Mouse (Mus musculus) embryonic fibroblast, embryonic 13.5 days (primary cell): ENCODE results near the gene Shisa7. TPM values are rescaled to one million over a fixed set of nuclear protein-coding genes. Genes with fewer than 3 reads are reported as not detected.
"Not testable (repeated sequence)": the region's sequence is repeated elsewhere in the genome, so short reads cannot be mapped to it uniquely, and the experiment has no call there.

Experiments
- H3K27ac ChIP-seq: 2 replicates; pipeline ENCODE4 v1.5.1; 2012; ENCODE audit warnings: low read length, control low read depth, inconsistent platforms; ENCODE audit not compliant: insufficient read depth
- H3K4me1 ChIP-seq: 2 replicates; pipeline ENCODE4 v1.6.1; 2011; ENCODE audit warnings: low read length; ENCODE audit not compliant: control insufficient read depth, insufficient read depth
- H3K4me3 ChIP-seq: 2 replicates; pipeline ENCODE4 v1.5.1; 2011; ENCODE audit warnings: mild to moderate bottlenecking, control low read depth, low read length; ENCODE audit not compliant: insufficient read depth
- CTCF ChIP-seq: IDR thresholded peaks from 2 replicates; pipeline ENCODE4 v1.5.1; 2011; ENCODE audit warnings: mild to moderate bottlenecking, control low read depth, low read length, moderate library complexity, borderline replicate concordance; ENCODE audit not compliant: insufficient read depth
- POLR2A ChIP-seq: IDR thresholded peaks from 2 replicates; pipeline ENCODE4 v1.6.1; 2011; ENCODE audit warnings: low read depth, mild to moderate bottlenecking, control low read depth, low read length, moderate library complexity
- polyA plus RNA-seq: library from polyadenylated mRNA; stranded (reverse); fragments of >200 nt; gene quantifications from 2 replicates; pipeline ENCODE4 v1.2.4, GENCODE M21; 2011; ENCODE audit warnings: low read depth; ENCODE audit not compliant: missing spikeins, insufficient read length

The Shisa7 gene
- polyA plus RNA-seq, 1 experiment: not detected

DNA sequence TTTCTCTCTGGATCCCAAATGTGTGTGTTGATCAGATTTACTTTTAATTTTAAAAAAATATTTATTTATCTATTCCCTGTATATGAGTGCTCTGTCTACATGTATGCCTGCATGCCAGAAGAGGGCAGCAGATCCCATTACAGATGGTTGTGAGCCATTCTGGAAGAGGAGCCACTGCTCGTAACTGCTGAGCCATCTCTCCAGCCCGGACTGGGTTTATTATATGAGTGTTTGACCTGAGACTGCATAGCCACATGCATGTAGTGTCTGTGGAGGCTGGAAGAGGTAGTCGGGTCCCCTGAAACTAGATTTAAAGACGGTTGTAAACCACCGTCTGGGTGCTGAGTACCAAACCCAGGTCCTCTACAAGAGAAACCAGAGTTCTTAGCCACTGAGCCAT, 20.6 kb upstream of the Shisa7 start:
- peaks cover 8% of the 10 kb centered on the region; the same call in 1 of the 2 replicates for H3K4me1 ChIP-seq
- H3K27ac ChIP-seq: no peak overlapping the region
- 0 out of 2 replicates have a peak, but pooled peaks have one; percentile 6 for TF ChIP-seq CTCF
- TF ChIP-seq POLR2A: 0 out of 2 replicates have a peak, but pooled peaks have one; percentile 24
- no peak overlapping the region for H3K4me3 ChIP-seq

DNA sequence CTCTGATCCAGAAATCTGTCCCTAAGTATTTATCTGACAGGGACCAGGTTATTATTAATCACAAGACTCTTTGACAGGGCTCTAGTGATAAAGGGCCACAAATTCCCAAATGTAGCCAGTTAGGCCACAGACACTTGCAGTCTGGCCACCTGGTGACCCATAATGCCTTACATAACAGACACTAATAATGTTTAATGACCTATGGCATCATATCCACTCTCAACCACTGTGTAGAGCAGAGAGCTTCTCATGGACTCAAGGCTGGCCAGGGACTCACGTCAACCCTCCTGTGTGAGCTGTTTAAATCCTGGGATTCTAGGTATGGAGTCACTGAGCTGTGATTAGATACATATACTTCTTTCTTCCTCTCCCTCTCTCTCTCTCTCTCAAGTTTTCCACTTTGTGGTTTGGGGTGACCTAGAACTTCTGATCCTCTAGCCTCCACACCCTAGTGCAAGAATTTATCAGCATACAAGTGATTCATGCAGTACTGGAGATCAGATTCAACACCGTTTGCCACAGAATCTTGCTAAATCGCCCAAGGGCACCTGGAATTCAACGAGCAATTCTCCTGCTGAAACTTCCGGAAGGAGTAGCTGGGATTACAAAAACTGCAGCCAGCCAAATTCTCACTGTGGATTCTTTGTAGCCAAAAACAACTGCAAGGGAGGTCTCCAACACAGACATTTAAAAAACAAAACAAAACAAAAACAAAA, 19.8 kb upstream of the Shisa7 start:
- TF ChIP-seq CTCF (no peak), POLR2A (no peak)
- Histone ChIP-seq H3K4me1 (peaks cover 8% of the 10 kb centered on the region; the same call in 1 of the 2 replicates), H3K4me3 (no peak overlapping the region), H3K27ac (no peak overlapping the region)

DNA sequence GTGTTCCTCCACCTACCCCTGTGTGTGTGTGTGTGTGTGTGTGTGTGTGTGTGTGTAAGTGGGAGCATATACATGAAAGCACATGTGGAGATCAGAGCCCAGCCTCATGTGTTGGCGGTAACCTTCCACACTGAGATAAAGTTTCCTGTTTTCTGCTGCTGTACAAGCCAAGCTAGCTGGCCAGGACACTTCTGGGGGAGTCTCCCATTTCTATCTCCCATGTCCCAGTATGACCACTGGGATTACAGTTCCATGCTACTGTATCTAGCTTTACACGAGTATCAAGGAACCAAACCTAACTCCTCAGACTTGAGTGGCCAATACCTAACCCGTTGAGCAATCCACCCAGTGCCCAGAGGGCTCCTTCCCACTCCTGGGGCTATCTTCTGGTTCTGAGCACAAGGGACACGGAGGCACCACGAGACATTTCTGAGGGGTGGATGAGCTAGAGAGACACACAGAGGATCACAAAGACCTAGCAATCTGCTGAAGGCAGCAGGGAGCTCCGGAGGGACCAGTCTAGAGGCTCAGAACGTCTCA, 19.1 kb upstream of the Shisa7 start:
- TF ChIP-seq POLR2A: no peak
- no peak for TF ChIP-seq CTCF
- H3K4me3 ChIP-seq: no peak overlapping the region
- 0 out of 2 replicates have a peak overlapping the region, but pooled peaks have one; percentile 12 for H3K27ac ChIP-seq
- peaks cover 8% of the 10 kb centered on the region; the same call in 1 of the 2 replicates for H3K4me1 ChIP-seq

DNA sequence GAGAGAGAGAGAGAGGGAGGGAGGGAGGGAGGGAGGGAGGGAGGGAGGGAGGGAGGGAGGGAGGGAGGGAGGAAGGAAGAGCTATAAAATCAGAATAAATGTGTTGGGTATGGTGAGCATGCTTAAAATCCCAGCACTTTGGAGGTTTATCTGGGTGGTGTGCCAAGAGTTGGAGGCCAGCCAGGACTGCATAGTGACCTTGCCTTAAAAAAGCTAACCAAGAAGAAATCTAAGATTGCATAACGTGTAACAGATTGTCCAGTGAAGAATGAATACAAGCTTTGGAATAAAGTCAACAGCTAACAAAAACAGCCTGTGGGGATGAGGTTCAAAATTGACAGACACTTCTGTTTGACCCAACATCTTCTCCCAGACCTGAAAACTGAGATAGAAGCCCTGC, 18.5 kb upstream of the Shisa7 start:
- H3K4me3 ChIP-seq: no peak overlapping the region
- TF ChIP-seq POLR2A (no peak), CTCF (no peak)
- H3K27ac ChIP-seq: 0 out of 2 replicates have a peak overlapping the region, but pooled peaks have one; percentile 12

DNA sequence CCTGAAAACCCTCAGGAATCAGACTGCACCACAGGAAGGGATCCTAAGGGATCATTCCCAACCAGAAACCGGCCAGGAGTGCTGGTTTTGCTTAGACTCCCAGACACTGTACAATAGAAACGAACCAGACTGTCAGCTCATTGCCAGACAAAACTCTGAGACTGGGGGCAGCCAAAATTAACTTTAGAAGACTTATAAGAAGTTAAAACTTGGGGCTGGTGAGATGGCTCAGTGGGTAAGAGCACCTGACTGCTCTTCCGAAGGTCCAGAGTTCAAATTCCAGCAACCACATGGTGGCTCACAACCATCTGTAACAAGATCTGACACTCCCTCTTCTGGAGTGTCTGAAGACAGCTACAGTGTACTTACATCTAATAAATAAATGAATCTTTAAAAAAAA, 16.4 kb upstream of the Shisa7 start:
- not testable (repeated sequence) for H3K27ac ChIP-seq, H3K4me1 ChIP-seq, H3K4me3 ChIP-seq

More for the DNA sequence above, 18.5 kb upstream of the Shisa7 start:
- peaks cover 8% of the 10 kb centered on the region; the same call in 1 of the 2 replicates for H3K4me1 ChIP-seq

DNA sequence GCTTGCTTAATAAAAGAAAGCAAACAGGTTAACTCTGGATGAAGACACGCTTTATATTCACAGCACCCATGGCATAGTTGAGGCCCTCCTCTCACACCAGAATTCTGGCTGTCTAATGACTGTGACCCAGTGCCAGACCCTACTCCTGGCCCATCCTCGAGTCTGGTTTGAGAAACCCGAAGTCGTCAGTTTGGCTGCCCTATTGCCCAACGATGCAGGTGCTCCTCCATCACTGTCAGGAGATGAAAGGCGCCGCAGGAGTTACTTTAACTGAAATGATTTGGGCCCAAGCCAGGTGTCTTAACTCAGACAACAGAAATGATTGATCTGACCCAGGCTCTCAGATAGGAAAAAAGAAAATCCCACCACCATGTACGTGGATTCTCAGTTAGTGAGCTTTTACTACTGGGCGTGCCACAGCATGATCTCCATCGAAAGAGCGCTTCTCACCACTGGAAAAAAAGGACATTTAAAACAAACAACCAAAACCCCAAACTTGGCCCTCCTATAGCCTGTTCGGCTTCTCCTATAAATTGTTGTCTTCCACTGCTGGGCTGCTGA, 15.0 kb upstream of the Shisa7 start:
- Histone ChIP-seq H3K4me1 (peaks cover 8% of the 10 kb centered on the region; the same call in 1 of the 2 replicates), H3K4me3 (no peak overlapping the region), H3K27ac (no peak overlapping the region)
- TF ChIP-seq POLR2A (no peak), CTCF (no peak)

DNA sequence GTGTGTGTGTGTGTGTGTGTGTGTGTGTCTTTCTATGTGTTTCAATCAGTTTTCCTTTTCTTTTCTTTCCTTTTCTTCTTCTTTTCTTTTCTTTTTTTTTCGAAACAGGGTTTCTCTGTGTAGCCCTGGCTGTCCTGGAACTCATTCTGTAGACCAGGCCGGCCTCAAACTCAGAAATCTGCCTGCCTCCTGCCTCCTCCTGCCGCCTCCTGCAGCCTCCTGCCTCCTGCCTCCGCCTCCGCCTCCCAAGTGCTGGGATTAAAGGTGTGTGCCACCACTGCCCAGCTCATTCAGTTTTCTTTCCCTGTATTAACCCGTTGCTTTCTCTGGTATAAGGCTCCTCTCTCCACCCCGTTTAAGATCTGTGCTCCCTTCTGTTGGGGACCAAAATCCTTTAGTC, 12.8 kb upstream of the Shisa7 start:
- TF ChIP-seq CTCF (no peak), POLR2A (no peak)
- no peaks in the 10 kb centered on the region for H3K4me1 ChIP-seq
- H3K4me3 ChIP-seq: no peak overlapping the region
- H3K27ac ChIP-seq: no peak overlapping the region

DNA sequence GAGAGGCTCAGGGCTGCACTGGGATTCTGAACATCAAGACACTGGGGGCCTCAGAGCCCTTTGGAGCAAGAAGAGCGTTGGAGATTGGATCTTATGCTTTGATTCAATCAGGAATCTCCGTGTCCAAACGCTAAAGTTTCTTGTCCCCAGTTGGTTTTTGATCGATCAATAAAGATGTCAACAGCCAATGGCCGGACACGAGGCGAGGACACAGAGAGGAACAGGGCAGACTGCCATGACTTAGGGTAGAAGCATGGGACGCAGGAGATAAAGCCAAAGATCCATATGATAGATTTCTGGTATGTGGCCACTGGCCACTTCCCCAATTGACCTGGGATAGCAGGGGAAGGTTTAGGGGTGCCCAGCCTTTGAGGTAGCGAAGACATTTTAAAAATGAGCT, 12.0 kb upstream of the Shisa7 start:
- Histone ChIP-seq H3K27ac (no peak overlapping the region), H3K4me3 (no peak overlapping the region), H3K4me1 (no peaks in the 10 kb centered on the region)
- TF ChIP-seq POLR2A (no peak), CTCF (no peak)

DNA sequence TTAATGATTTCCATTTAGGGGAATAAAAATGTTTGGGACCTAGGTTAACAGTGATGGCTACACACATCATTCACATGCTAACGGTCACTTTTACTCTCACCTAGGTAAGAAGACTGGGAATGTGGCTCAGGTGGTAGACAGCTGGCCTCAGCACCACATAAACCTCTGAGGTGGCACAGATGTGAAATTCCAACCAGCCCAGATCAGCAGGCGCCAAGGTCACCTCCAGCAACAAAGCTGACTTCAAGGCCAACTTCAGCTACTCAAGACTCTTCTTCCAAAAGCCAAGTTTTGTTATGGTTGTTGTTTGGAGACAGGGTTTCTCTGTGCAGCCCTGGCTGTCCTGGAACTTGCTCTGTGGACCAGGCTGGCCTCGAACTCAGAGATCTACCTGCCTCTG, 9.1 kb upstream of the Shisa7 start:
- TF ChIP-seq POLR2A: no peak
- TF ChIP-seq CTCF: no peak
- no peaks in the 10 kb centered on the region for H3K4me1 ChIP-seq
- H3K4me3 ChIP-seq: no peak overlapping the region
- H3K27ac ChIP-seq: no peak overlapping the region

DNA sequence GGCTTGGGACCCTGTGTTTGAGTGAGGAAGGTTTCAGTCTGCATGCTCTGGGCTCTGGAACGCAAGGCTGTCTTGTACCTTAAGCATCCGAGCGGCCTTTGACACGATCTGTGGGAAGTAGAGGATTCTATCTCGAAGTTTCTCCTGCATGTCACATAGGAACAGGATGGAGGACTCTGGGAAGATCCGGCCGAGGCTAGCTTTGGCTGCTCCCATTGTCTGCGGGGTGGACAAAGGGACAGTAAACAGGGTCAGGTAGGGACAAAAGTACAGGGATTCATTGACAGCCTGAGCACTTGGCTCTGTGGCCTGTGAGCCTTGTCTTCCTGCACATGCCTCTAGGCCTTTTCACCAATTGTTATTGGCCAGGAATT, 6.8 kb upstream of the Shisa7 start:
- no peak overlapping the region for H3K4me3 ChIP-seq

More for the DNA sequence above, 6.8 kb upstream of the Shisa7 start:
- Histone ChIP-seq H3K27ac (no peak overlapping the region), H3K4me1 (no peaks in the 10 kb centered on the region)
- TF ChIP-seq CTCF (no peak), POLR2A (no peak)
